In genomic region chr6:122867914-122868313, GRCm38 (mm10) we compare ENCODE assay signal across 12 mouse cellular contexts. TPM values are rescaled to one million over a fixed set of nuclear protein-coding genes. Genes with fewer than 3 reads are reported as not detected.
DNase-seq lines count a peak whose midpoint lies in the region; ATAC-seq lines count a peak whose summit lies in the region.
"Had no signal": no experiment of that assay in that cellular context is flagged by ENCODE, and none has a peak within 500 bp of the region (broad histone marks: within the 10 kb centered on the region; RNA-seq: fewer than 3 reads in every experiment).

No protein-coding gene starts in this region.

- ATAC-seq in kidney, embryonic 16.5 days (ENCODE audit: low FRiP score, low TSS enrichment): no peak

- H3K27ac ChIP-seq in kidney, embryonic 16.5 days (ENCODE audit: low read length): no peak overlapping the region
- no peak overlapping the region for H3K27ac ChIP-seq in limb, embryonic 10.5 days
- H3K27ac ChIP-seq: hindbrain, embryonic 14.5 days; neural tube, embryonic 15.5 days had no signal

- no peak overlapping the region for H3K4me2 ChIP-seq in kidney, embryonic 16.5 days (replicated peaks; ENCODE audit: low read depth, low read length)
- H3K4me2 ChIP-seq: hindbrain, embryonic 14.5 days; neural tube, embryonic 15.5 days had no signal

- peak; percentile 22 for DNase-seq in adrenal gland, postnatal 14 days
- no peak for DNase-seq in adrenal gland, adult 2 months
- DNase-seq in kidney, postnatal 4 days: peak; percentile 20 to 47
- peak; percentile 26 for DNase-seq in thymus, postnatal 4 days
- no peak for DNase-seq in thymus, postnatal 25 days
- DNase-seq in limb, embryonic 10.5 days (ENCODE audit: low spot score): no peak
- DNase-seq in spleen, postnatal 36 days (ENCODE audit: low spot score in 2 of 2): no peak
- DNase-seq: cerebellum, adult 2 months; gastrocnemius, postnatal 14 days had no signal

- H3K9ac ChIP-seq in kidney, embryonic 16.5 days (replicated peaks; ENCODE audit: low read length): no peak overlapping the region
- H3K9ac ChIP-seq: hindbrain, embryonic 14.5 days; neural tube, embryonic 15.5 days had no signal

- no peak overlapping the region for H3K4me3 ChIP-seq in kidney, embryonic 16.5 days (ENCODE audit: low read length)
- H3K4me3 ChIP-seq in limb, embryonic 10.5 days: no peak overlapping the region
- H3K4me3 ChIP-seq: neural tube, embryonic 15.5 days had no signal

- H3K4me1 ChIP-seq in kidney, embryonic 16.5 days (ENCODE audit: insufficient read depth, low read length): no peaks in the 10 kb centered on the region
- H3K4me1 ChIP-seq in limb, embryonic 10.5 days: no peaks in the 10 kb centered on the region
- H3K4me1 ChIP-seq: neural tube, embryonic 15.5 days had no signal

- no peaks in the 10 kb centered on the region for H3K9me3 ChIP-seq in kidney, embryonic 16.5 days (ENCODE audit: low read length)
- H3K9me3 ChIP-seq in limb, embryonic 10.5 days (replicated peaks): no peaks in the 10 kb centered on the region
- H3K9me3 ChIP-seq: neural tube, embryonic 15.5 days had no signal

- H3K27me3 ChIP-seq in kidney, embryonic 16.5 days (ENCODE audit: insufficient read depth, low read length): no peaks in the 10 kb centered on the region
- H3K27me3 ChIP-seq in limb, embryonic 10.5 days (ENCODE audit: low read depth, poor library complexity, severe bottlenecking): no peaks in the 10 kb centered on the region
- H3K27me3 ChIP-seq: neural tube, embryonic 15.5 days had no signal

- H3K36me3 ChIP-seq in kidney, embryonic 16.5 days (ENCODE audit: insufficient read depth, low read length): no peaks in the 10 kb centered on the region
- H3K36me3 ChIP-seq in limb, embryonic 10.5 days: no peaks in the 10 kb centered on the region
- H3K36me3 ChIP-seq: neural tube, embryonic 15.5 days had no signal

- WGBS in kidney, embryonic 16.5 days: 61% methylated on average over 4 of the region's 4 CpGs
- 67% methylated on average over 4 of the region's 4 CpGs for WGBS in limb, embryonic 10.5 days

RNA-seq across cellular contexts. Expression of gene Necap1, which starts 6.4 kb away (rescaled TPM):
- 47.1 and 47.2 TPM in 2 replicates for total RNA-seq in adrenal gland, postnatal 14 days (2021)
- 10 to 100 TPM; 51.3 to 55.3 TPM for total RNA-seq in adrenal gland, adult 2 months (2021)
- polyA plus RNA-seq in adrenal gland, adult 2 months (2012; rRNA removed): 10.7 and 12.4 TPM in 2 replicates
- 54.7 and 58.6 TPM in 2 replicates for polyA plus RNA-seq in kidney, embryonic 16.5 days (2015; fragmentation: Nextera tagmentation; extraction: Ambion mirVana)
- 52.1 and 56.2 TPM in 2 replicates for polyA plus RNA-seq in limb, embryonic 10.5 days (2016; fragmentation: Nextera tagmentation; extraction: Ambion mirVana)

RNA-seq across cellular contexts. Expression of gene C3ar1, which starts 12.0 kb away (rescaled TPM):
- 1.4 and 2.1 TPM in 2 replicates for total RNA-seq in adrenal gland, postnatal 14 days (2021)
- total RNA-seq in adrenal gland, adult 2 months (2021): 1 to 10 TPM; 2.6 to 6.7 TPM
- polyA plus RNA-seq in adrenal gland, adult 2 months (2012; rRNA removed): 2.7 and 3.0 TPM in 2 replicates
- polyA plus RNA-seq in kidney, embryonic 16.5 days (2015; fragmentation: Nextera tagmentation; extraction: Ambion mirVana): 1.7 and 1.8 TPM in 2 replicates
- 0.73 and 1.2 TPM in 2 replicates for polyA plus RNA-seq in limb, embryonic 10.5 days (2016; fragmentation: Nextera tagmentation; extraction: Ambion mirVana)

RNA-seq across cellular contexts. Expression of gene Foxj2, which starts 48.2 kb away (rescaled TPM):
- total RNA-seq in adrenal gland, postnatal 14 days (2021): 21.0 and 21.3 TPM in 2 replicates
- 10 to 100 TPM; 20.0 to 24.4 TPM for total RNA-seq in adrenal gland, adult 2 months (2021)
- 12.4 and 14.8 TPM in 2 replicates for polyA plus RNA-seq in adrenal gland, adult 2 months (2012; rRNA removed)
- 5.8 and 6.4 TPM in 2 replicates for polyA plus RNA-seq in kidney, embryonic 16.5 days (2015; fragmentation: Nextera tagmentation; extraction: Ambion mirVana)
- polyA plus RNA-seq in limb, embryonic 10.5 days (2016; fragmentation: Nextera tagmentation; extraction: Ambion mirVana): 1.7 and 3.2 TPM in 2 replicates

RNA-seq across cellular contexts. Expression of gene Clec4a1, which starts 53.7 kb away (rescaled TPM):
- 3.7 and 4.5 TPM in 2 replicates for total RNA-seq in adrenal gland, postnatal 14 days (2021)
- 1 to 10 TPM; 2.6 to 3.5 TPM for total RNA-seq in adrenal gland, adult 2 months (2021)
- 0.33 and 0.42 TPM in 2 replicates for polyA plus RNA-seq in adrenal gland, adult 2 months (2012; rRNA removed)
- polyA plus RNA-seq in kidney, embryonic 16.5 days (2015; fragmentation: Nextera tagmentation; extraction: Ambion mirVana): 3.0 and 3.3 TPM in 2 replicates
- 0.40 and 0.56 TPM in 2 replicates for polyA plus RNA-seq in limb, embryonic 10.5 days (2016; fragmentation: Nextera tagmentation; extraction: Ambion mirVana)

Comparison
In these comparisons a context has a peak if more than half of its experiments do, and no peak if none do; other contexts are left out.
1. DNase-seq: peak in adrenal gland, postnatal 14 days (single experiment), kidney, postnatal 4 days (2 of 2) and thymus, postnatal 4 days (single experiment); none in adrenal gland, adult 2 months (single experiment), thymus, postnatal 25 days (single experiment), limb, embryonic 10.5 days (single experiment) and spleen, postnatal 36 days (0 of 2).